Mouse (Mus musculus) hindbrain, embryonic 15.5 days (tissue): ENCODE measurements around the gene Rasl11b. TPM values are rescaled to one million over a fixed set of nuclear protein-coding genes. Genes with fewer than 3 reads are reported as not detected.

ENCODE experiments used
- ATAC-seq: fragments of 200-750 bp; cut with Nextera tagmentation; 2 replicates; pipeline ENCODE4 v1.8.0; 2017; ENCODE audit warnings: low read depth, moderate number of reproducible peaks, moderate TSS enrichment; ENCODE audit not compliant: low FRiP score
- H3K27ac ChIP-seq: fragments of 300-500 bp; sonication (generic); replicated peaks from 2 replicates; pipeline ENCODE4 v1.5.1; 2015; ENCODE audit warnings: mild to moderate bottlenecking, inconsistent platforms
- H3K27me3 ChIP-seq: fragments of 300-500 bp; sonication (generic); 2 replicates; pipeline ENCODE4 v1.6.1; 2015; ENCODE audit warnings: control low read depth, inconsistent platforms
- H3K36me3 ChIP-seq: fragments of 300-500 bp; sonication (generic); 2 replicates; pipeline ENCODE4 v1.6.1; 2015; ENCODE audit warnings: control low read depth, inconsistent platforms
- H3K4me1 ChIP-seq: fragments of 300-500 bp; sonication (generic); replicated peaks from 2 replicates; pipeline ENCODE4 v1.6.1; 2015; ENCODE audit warnings: control low read depth, inconsistent platforms
- H3K4me2 ChIP-seq: fragments of 300-500 bp; sonication (generic); 2 replicates; pipeline ENCODE4 v1.6.1; 2015; ENCODE audit warnings: moderate library complexity, mild to moderate bottlenecking, inconsistent platforms
- H3K4me3 ChIP-seq: fragments of 300-500 bp; sonication (generic); 2 replicates; pipeline ENCODE4 v1.5.1; 2015; ENCODE audit warnings: mild to moderate bottlenecking, inconsistent platforms
- H3K9ac ChIP-seq: fragments of 300-500 bp; sonication (generic); 2 replicates; pipeline ENCODE4 v1.6.1; 2015; ENCODE audit warnings: inconsistent platforms
- H3K9me3 ChIP-seq: fragments of 300-500 bp; sonication (generic); 2 replicates; pipeline ENCODE4 v1.6.1; 2016; ENCODE audit warnings: control low read depth, inconsistent platforms
- WGBS: fragments of 180-500 bp; shearing (Covaris S2); methylation state at CpG from one replicate; pipeline ENCODE4 v1.1.7; 2015; 5-methylcytosine and 5-hydroxymethylcytosine counted together
- polyA plus RNA-seq: library from polyadenylated mRNA; unstranded; fragments of >200 nt; fragmentation: Nextera tagmentation; extraction: Ambion mirVana; gene quantifications from 2 replicates; pipeline ENCODE4 v1.2.1, GENCODE M21; 2015

Rasl11b gene
- polyA plus RNA-seq, 1 experiment from 2014 or later: 17.8 TPM

GRCm38 (mm10) chr5:74190161-74190491 lies 5.0 kb upstream of the Rasl11b start:
- no peak overlapping the region for H3K9ac ChIP-seq

GRCm38 (mm10) chr5:74190911-74191310 lies 4.2 kb upstream of the Rasl11b start:
- H3K36me3 ChIP-seq: no peaks in the 10 kb centered on the region
- no peaks in the 10 kb centered on the region for H3K27me3 ChIP-seq
- no peak overlapping the region for H3K4me3 ChIP-seq
- H3K9ac ChIP-seq: no peak overlapping the region
- no peaks in the 10 kb centered on the region for H3K9me3 ChIP-seq
- H3K4me2 ChIP-seq: no peak overlapping the region
- H3K27ac ChIP-seq: no peak overlapping the region
- peaks cover 24% of the 10 kb centered on the region for H3K4me1 ChIP-seq
- ATAC-seq: no peak
- WGBS: 79% methylated on average over 5 of the region's 5 CpGs

More at GRCm38 (mm10) chr5:74190161-74190491, 5.0 kb upstream of the Rasl11b start:
- Histone ChIP-seq H3K36me3 (no peaks in the 10 kb centered on the region), H3K27ac (no peak overlapping the region), H3K4me1 (peaks cover 19% of the 10 kb centered on the region; the same call in 1 of the 2 replicates), H3K4me3 (no peak overlapping the region), H3K27me3 (no peaks in the 10 kb centered on the region), H3K9me3 (no peaks in the 10 kb centered on the region), H3K4me2 (no peak overlapping the region)
- no peak for ATAC-seq
- 40% methylated on average over 9 of the region's 9 CpGs for WGBS

GRCm38 (mm10) chr5:74193008-74193407 lies 2.1 kb upstream of the Rasl11b start:
- H3K27ac ChIP-seq: no peak overlapping the region
- no peaks in the 10 kb centered on the region for H3K27me3 ChIP-seq
- no peak overlapping the region for H3K9ac ChIP-seq
- H3K9me3 ChIP-seq: no peaks in the 10 kb centered on the region
- 83% methylated on average over 2 of the region's 2 CpGs for WGBS
- H3K4me2 ChIP-seq: no peak overlapping the region
- no peak for ATAC-seq
- no peak overlapping the region for H3K4me3 ChIP-seq
- no peaks in the 10 kb centered on the region for H3K36me3 ChIP-seq
- H3K4me1 ChIP-seq: peaks cover 42% of the 10 kb centered on the region

GRCm38 (mm10) chr5:74193626-74194025 lies 1.5 kb upstream of the Rasl11b start:
- Histone ChIP-seq H3K4me3 (no peak overlapping the region), H3K27ac (no peak overlapping the region), H3K36me3 (no peaks in the 10 kb centered on the region), H3K9ac (no peak overlapping the region), H3K4me1 (peaks cover 47% of the 10 kb centered on the region), H3K27me3 (no peaks in the 10 kb centered on the region), H3K9me3 (no peaks in the 10 kb centered on the region), H3K4me2 (no peak overlapping the region)
- ATAC-seq: no peak
- 41% methylated on average over 7 of the region's 7 CpGs for WGBS

GRCm38 (mm10) chr5:74194027-74194840 lies 852 bp upstream of the Rasl11b start:
- H3K9me3 ChIP-seq: no peaks in the 10 kb centered on the region
- WGBS: 33% methylated on average over 16 of the region's 16 CpGs

GRCm38 (mm10) chr5:74195614-74196306 lies 674 bp downstream of the Rasl11b start:
- peak overlapping the region; percentile 91 for H3K4me2 ChIP-seq
- under 1% methylated on average over 27 of the region's 27 CpGs for WGBS
- H3K27ac ChIP-seq: peak overlapping the region; percentile 49
- H3K9me3 ChIP-seq: no peaks in the 10 kb centered on the region
- H3K4me3 ChIP-seq: peak overlapping the region; percentile 79
- H3K9ac ChIP-seq: peak overlapping the region; percentile 70
- H3K36me3 ChIP-seq: no peaks in the 10 kb centered on the region
- ATAC-seq: peak; percentile 10; the same call in 1 of the 2 replicates
- no peaks in the 10 kb centered on the region for H3K27me3 ChIP-seq
- peaks cover 38% of the 10 kb centered on the region for H3K4me1 ChIP-seq

More at GRCm38 (mm10) chr5:74194027-74194840, 852 bp upstream of the Rasl11b start:
- peaks cover 45% of the 10 kb centered on the region for H3K4me1 ChIP-seq
- no peak for ATAC-seq
- no peaks in the 10 kb centered on the region for H3K36me3 ChIP-seq
- peak overlapping the region; percentile 79 for H3K4me3 ChIP-seq
- H3K27me3 ChIP-seq: no peaks in the 10 kb centered on the region
- H3K4me2 ChIP-seq: peak overlapping the region; percentile 91
- H3K27ac ChIP-seq: no peak overlapping the region
- peak overlapping the region; percentile 70 for H3K9ac ChIP-seq

GRCm38 (mm10) chr5:74196307-74196618 lies 1.2 kb downstream of the Rasl11b start:
- Histone ChIP-seq H3K27me3 (no peaks in the 10 kb centered on the region), H3K4me3 (peak overlapping the region; percentile 79), H3K9me3 (no peaks in the 10 kb centered on the region), H3K9ac (0 out of 2 replicates have a peak overlapping the region, but pooled peaks have one; percentile 31), H3K4me1 (peaks cover 38% of the 10 kb centered on the region), H3K36me3 (no peaks in the 10 kb centered on the region), H3K27ac (0 out of 2 replicates have a peak overlapping the region, but pooled peaks have one; percentile 16), H3K4me2 (peak overlapping the region; percentile 91)
- 2% methylated on average over 4 of the region's 4 CpGs for WGBS
- no peak for ATAC-seq

GRCm38 (mm10) chr5:74197541-74198330 lies 2.6 kb downstream of the Rasl11b start:
- Histone ChIP-seq H3K4me2 (peak overlapping the region; percentile 91), H3K4me3 (0 out of 2 replicates have a peak overlapping the region, but pooled peaks have one; percentile 1), H3K36me3 (no peaks in the 10 kb centered on the region), H3K27ac (peak overlapping the region; percentile 59; the same call in 1 of the 2 replicates), H3K27me3 (no peaks in the 10 kb centered on the region), H3K4me1 (peaks cover 38% of the 10 kb centered on the region), H3K9ac (no peak overlapping the region), H3K9me3 (no peaks in the 10 kb centered on the region)
- WGBS: 61% methylated on average over 22 of the region's 22 CpGs
- ATAC-seq: no peak

GRCm38 (mm10) chr5:74198446-74198845 lies 3.4 kb downstream of the Rasl11b start:
- no peaks in the 10 kb centered on the region for H3K36me3 ChIP-seq
- no peak overlapping the region for H3K4me3 ChIP-seq
- no peaks in the 10 kb centered on the region for H3K9me3 ChIP-seq
- WGBS: 65% methylated on average over 11 of the region's 11 CpGs
- 0 out of 2 replicates have a peak overlapping the region, but pooled peaks have one; percentile 59 for H3K27ac ChIP-seq
- peaks cover 38% of the 10 kb centered on the region for H3K4me1 ChIP-seq
- H3K4me2 ChIP-seq: peak overlapping the region; percentile 91
- no peaks in the 10 kb centered on the region for H3K27me3 ChIP-seq
- no peak for ATAC-seq
- H3K9ac ChIP-seq: no peak overlapping the region

- Histone ChIP-seq H3K9ac (no peak overlapping the region), H3K36me3 (no peaks in the 10 kb centered on the region), H3K4me3 (no peak overlapping the region), H3K4me1 (peaks cover 29% of the 10 kb centered on the region), H3K9me3 (no peaks in the 10 kb centered on the region), H3K4me2 (no peak overlapping the region), H3K27me3 (no peaks in the 10 kb centered on the region), H3K27ac (no peak overlapping the region)
- 81% methylated on average over 13 of the region's 13 CpGs for WGBS
- no peak for ATAC-seq
These were observed 4.7 kb downstream of the Rasl11b start for GRCm38 (mm10) chr5:74199793-74200192.

- 87% methylated on average over 8 of the region's 8 CpGs for WGBS
- Histone ChIP-seq H3K4me2 (no peak overlapping the region), H3K27me3 (no peaks in the 10 kb centered on the region), H3K4me1 (peaks cover 27% of the 10 kb centered on the region), H3K36me3 (no peaks in the 10 kb centered on the region), H3K9me3 (no peaks in the 10 kb centered on the region), H3K27ac (no peak overlapping the region), H3K4me3 (no peak overlapping the region), H3K9ac (no peak overlapping the region)
- no peak for ATAC-seq
These were observed 5.4 kb downstream of the Rasl11b start for GRCm38 (mm10) chr5:74200481-74200880.
